Mouse (Mus musculus) kidney, adult 2 months (tissue): Measurements from ENCODE around the gene Nob1. TPM values are rescaled to one million over a fixed set of nuclear protein-coding genes. Genes with fewer than 3 reads are reported as not detected.

Source experiments
- DNase-seq: peaks from one replicate; pipeline ENCODE4 v3.0.0; 2021
- H3K27ac ChIP-seq: fragments of 200-500 bp; 2 replicates; pipeline ENCODE4 v1.5.1; 2012; ENCODE audit warnings: low read depth, low read length, control low read depth, inconsistent platforms; ENCODE audit not compliant: insufficient read depth
- H3K27me3 ChIP-seq: fragments of 200-500 bp; replicated peaks from 2 replicates; pipeline ENCODE4 v1.6.1; 2012; ENCODE audit warnings: mild to moderate bottlenecking, moderate library complexity, low read length, inconsistent platforms; ENCODE audit not compliant: control insufficient read depth, insufficient read depth
- H3K36me3 ChIP-seq: fragments of 200-500 bp; 2 replicates; pipeline ENCODE4 v1.6.1; 2012; ENCODE audit warnings: mild to moderate bottlenecking, moderate library complexity, low read length, inconsistent platforms; ENCODE audit not compliant: control insufficient read depth, insufficient read depth
- H3K4me1 ChIP-seq: fragments of 200-500 bp; 2 replicates; pipeline ENCODE4 v1.6.1; 2011; ENCODE audit warnings: low read length; ENCODE audit not compliant: control insufficient read depth, insufficient read depth
- H3K4me3 ChIP-seq: fragments of 200-500 bp; 2 replicates; pipeline ENCODE4 v1.5.1; 2011; ENCODE audit warnings: mild to moderate bottlenecking, low read depth, low read length, control low read depth; ENCODE audit not compliant: insufficient read depth
- CTCF ChIP-seq: fragments of 200-500 bp; conservative IDR thresholded peaks from 2 replicates; pipeline ENCODE4 v1.5.1; 2011; ENCODE audit warnings: low read depth, mild to moderate bottlenecking, control low read depth, low read length, moderate library complexity, mixed read lengths; ENCODE audit not compliant: insufficient read depth, insufficient read length
- POLR2A ChIP-seq: fragments of 200-500 bp; IDR thresholded peaks from one replicate; pipeline ENCODE4 v1.6.1; 2011; ENCODE audit warnings: low read depth, low read length, control low read depth
- WGBS: fragments of 180-500 bp; shearing (Covaris S2); methylation state at CpG from one replicate; pipeline ENCODE4 v1.1.7; 2018; 5-methylcytosine and 5-hydroxymethylcytosine counted together
- polyA plus RNA-seq: library from polyadenylated mRNA; depleted of rRNA; stranded (reverse); fragments of >200 nt; gene quantifications from 2 replicates; pipeline ENCODE4 v1.2.3, GENCODE M21; 2012

Gene Nob1
- polyA plus RNA-seq, 1 experiment, result 25.6 TPM

- Histone ChIP-seq H3K27me3 (no peaks in the 10 kb centered on the region), H3K27ac (no peak overlapping the region), H3K36me3 (peaks cover 2% of the 10 kb centered on the region; the same call in 1 of the 2 replicates), H3K4me1 (no peaks in the 10 kb centered on the region), H3K4me3 (no peak overlapping the region)
- no peak for TF ChIP-seq CTCF
- no peak for TF ChIP-seq POLR2A
- 90% methylated on average over 5 of the region's 5 CpGs for WGBS
- no peak for DNase-seq
Observed at GRCm38 (mm10) chr8:107462423-107462822, 37.6 kb upstream of the Nob1 start.

DNA sequence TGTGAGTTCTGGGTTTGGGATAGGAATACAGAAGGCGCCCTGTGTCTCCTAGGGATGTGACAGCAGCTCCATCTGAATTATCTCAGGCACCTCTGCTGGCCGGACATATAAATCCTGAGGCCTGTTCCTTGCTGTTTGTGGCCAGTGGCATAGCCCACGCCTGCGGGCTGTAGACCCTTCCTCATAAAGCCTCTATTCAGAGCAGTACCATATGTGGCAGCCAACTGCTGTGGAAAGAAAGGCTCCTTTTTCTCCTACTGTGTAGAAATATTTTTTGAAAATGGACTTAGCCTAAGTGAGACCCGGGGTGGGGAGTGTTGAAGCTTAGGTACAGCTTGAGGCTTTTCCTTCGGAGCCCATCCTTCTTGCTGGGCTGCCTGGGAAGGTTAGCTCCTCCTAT is 33.4 kb upstream of the Nob1 start:
- no peak for DNase-seq
- peaks cover 5% of the 10 kb centered on the region; the same call in 1 of the 2 replicates for H3K4me1 ChIP-seq
- H3K4me3 ChIP-seq, result no peak overlapping the region
- no peak overlapping the region for H3K27ac ChIP-seq
- WGBS, result 91% methylated on average over 6 of the region's 6 CpGs
- no peaks in the 10 kb centered on the region for H3K27me3 ChIP-seq
- TF ChIP-seq CTCF (no peak), POLR2A (no peak)
- H3K36me3 ChIP-seq, result peaks cover 2% of the 10 kb centered on the region; the same call in 1 of the 2 replicates

DNA sequence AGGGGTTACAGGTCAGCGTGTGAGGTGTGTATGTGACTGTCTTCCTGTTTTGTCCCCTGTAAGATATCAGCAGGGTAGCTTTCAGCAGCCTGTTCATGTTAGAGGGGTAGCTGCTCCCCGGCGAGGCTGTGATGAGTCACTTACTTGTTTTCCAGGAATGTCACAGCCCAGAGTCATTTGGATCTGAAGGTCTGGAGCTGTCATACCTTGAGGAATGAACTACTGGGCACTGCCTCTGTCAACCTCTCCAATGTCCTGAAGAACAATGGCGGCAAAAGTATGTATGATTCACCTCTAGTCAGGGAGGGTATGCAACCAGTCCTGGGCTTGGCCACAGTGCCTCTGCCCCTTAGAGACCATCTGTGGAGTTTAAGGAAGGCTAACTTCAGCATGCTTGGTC is 32.9 kb upstream of the Nob1 start:
- Histone ChIP-seq H3K4me3 (no peak overlapping the region), H3K27ac (no peak overlapping the region), H3K36me3 (peaks cover 2% of the 10 kb centered on the region; the same call in 1 of the 2 replicates), H3K4me1 (peaks cover 7% of the 10 kb centered on the region; the same call in 1 of the 2 replicates), H3K27me3 (no peaks in the 10 kb centered on the region)
- no peak for DNase-seq
- TF ChIP-seq CTCF (no peak), POLR2A (no peak)
- WGBS, result 83% methylated on average over 4 of the region's 4 CpGs

GRCm38 (mm10) chr8:107455268-107455667 is 30.4 kb upstream of the Nob1 start:
- peak; percentile 50 for DNase-seq
- Histone ChIP-seq H3K4me1 (peaks cover 9% of the 10 kb centered on the region; the same call in 1 of the 2 replicates), H3K27me3 (no peaks in the 10 kb centered on the region), H3K36me3 (no peaks in the 10 kb centered on the region), H3K27ac (no peak overlapping the region), H3K4me3 (no peak overlapping the region)
- TF ChIP-seq CTCF (peak; percentile 91), POLR2A (no peak)
- 10% methylated on average over 3 of the region's 3 CpGs for WGBS

DNA sequence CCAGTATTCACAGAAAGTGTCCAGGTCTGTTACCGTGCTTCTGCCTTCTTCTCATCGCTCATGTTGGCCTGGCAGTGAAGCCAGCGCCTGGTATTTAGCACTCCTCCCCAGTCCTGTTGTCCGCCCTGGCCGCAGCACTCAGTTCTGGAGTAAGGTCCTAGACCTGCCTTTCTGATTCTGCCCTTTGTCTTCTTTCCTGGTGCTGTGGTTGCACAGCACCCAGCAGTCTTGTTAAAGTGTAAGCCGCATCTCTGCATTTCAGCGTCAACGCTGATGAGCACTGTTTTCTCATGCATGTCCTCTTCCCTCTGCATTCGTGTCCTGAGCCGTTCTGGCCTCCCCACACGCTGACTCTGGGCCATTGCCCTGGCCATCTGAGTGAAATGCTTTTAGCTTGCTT is 28.5 kb upstream of the Nob1 start:
- Histone ChIP-seq H3K27me3 (no peaks in the 10 kb centered on the region), H3K27ac (peak overlapping the region; percentile 86), H3K4me3 (no peak overlapping the region), H3K36me3 (no peaks in the 10 kb centered on the region), H3K4me1 (peaks cover 13% of the 10 kb centered on the region; the same call in 1 of the 2 replicates)
- peak; percentile 89 for DNase-seq
- 54% methylated on average over 11 of the region's 11 CpGs for WGBS
- TF ChIP-seq POLR2A (no peak), CTCF (no peak)

DNA sequence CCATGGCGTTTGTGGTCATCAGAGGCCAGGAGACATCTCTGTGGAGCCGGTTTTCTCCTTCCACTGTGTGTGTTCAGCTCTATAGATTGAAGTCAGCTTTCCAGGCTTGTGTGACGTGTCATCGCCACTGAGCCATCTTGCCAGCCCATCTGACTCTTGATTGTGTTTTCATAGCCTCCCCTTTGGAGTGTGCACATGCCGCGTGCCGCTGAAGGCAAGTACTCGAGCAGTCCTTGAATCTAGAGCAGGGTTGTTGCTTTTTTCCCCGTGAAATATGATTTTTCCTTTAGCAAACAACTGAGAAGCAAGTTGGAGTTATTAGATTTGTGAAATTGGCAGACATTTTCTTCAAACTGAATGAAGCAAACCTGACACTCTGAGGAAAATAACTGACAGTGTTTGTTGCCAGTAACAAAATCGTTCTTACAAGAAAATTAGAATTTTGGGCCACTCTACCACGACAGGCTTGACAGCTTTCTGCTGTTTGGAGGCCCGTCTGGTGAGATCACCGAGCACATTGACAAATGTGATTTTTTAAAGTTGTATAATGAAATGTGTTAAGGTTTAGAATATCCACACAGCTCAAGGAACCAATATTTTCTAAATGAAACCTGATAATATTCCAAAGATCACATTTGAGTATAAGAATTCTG is 26.7 kb upstream of the Nob1 start:
- no peaks in the 10 kb centered on the region for H3K27me3 ChIP-seq
- H3K4me3 ChIP-seq, result no peak overlapping the region
- no peak overlapping the region for H3K27ac ChIP-seq
- DNase-seq, result no peak
- TF ChIP-seq CTCF (no peak), POLR2A (no peak)
- 84% methylated on average over 13 of the region's 13 CpGs for WGBS
- peaks cover 17% of the 10 kb centered on the region; the same call in 1 of the 2 replicates for H3K4me1 ChIP-seq
- no peaks in the 10 kb centered on the region for H3K36me3 ChIP-seq

GRCm38 (mm10) chr8:107449655-107450054 is 24.8 kb upstream of the Nob1 start:
- 51% methylated on average over 6 of the region's 6 CpGs for WGBS
- no peak for DNase-seq
- Histone ChIP-seq H3K4me1 (peaks cover 18% of the 10 kb centered on the region; the same call in 1 of the 2 replicates), H3K27me3 (no peaks in the 10 kb centered on the region), H3K36me3 (no peaks in the 10 kb centered on the region), H3K4me3 (no peak overlapping the region), H3K27ac (peak overlapping the region; percentile 24; the same call in 1 of the 2 replicates)
- TF ChIP-seq CTCF (no peak), POLR2A (no peak)
